Mouse (Mus musculus): Measurements from ENCODE around the gene Shf.
"Not testable (repeated sequence)": the region's sequence is repeated elsewhere in the genome, so short reads cannot be mapped to it uniquely, and the experiment has no call there.

DNA sequence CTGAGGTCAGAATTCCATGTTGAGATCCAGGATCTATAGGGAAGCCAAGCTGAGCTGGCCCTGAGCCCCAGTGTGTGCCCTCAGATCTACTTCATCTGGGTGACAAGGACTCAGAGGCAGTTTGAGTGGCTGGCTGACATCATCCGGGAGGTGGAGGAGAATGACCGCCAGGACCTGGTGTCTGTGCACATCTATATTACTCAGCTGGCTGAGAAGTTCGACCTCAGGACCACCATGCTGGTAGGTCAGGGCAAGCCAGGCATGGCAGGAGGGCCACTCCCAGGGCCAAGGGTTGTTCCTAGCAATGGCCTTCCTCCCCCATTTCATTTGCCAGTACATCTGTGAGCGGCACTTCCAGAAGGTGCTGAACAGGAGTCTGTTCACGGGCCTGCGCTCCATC is 22.8 kb downstream of the Shf start:
- not testable (repeated sequence) for TF ChIP-seq POLR2A, CTCF (IDR thresholded peaks at IDR 0.05; ENCODE audit: insufficient read depth, low read depth, low read length)

Measured in olfactory bulb, adult 2 months (tissue).